Comparison of ENCODE assay signal across 20 mouse cellular contexts in genomic region chr4:137704561-137704960, GRCm38 (mm10). TPM values are rescaled to one million over a fixed set of nuclear protein-coding genes. Genes with fewer than 3 reads are reported as not detected.
DNase-seq lines count a peak whose midpoint lies in the region; ATAC-seq and TF ChIP-seq lines count a peak whose summit lies in the region.
"Had no signal": no experiment of that assay in that cellular context is flagged by ENCODE, and none has a peak within 500 bp of the region (broad histone marks: within the 10 kb centered on the region; RNA-seq: fewer than 3 reads in every experiment).

No protein-coding gene starts in this region.

- no peak for TF ChIP-seq POLR2A in myocyte (IDR thresholded peaks at IDR 0.05; ENCODE audit: insufficient read length, low read depth)

- WGBS in forebrain, postnatal 0 days: 34% methylated on average over 2 of the region's 2 CpGs
- 33% methylated on average over 2 of the region's 2 CpGs for WGBS in forebrain, embryonic 13.5 days

- no peak for TF ChIP-seq CTCF in forebrain, postnatal 0 days (IDR thresholded peaks at IDR 0.05; ENCODE audit: low read depth)

- no peak overlapping the region for H3K9ac ChIP-seq in forebrain, postnatal 0 days
- H3K9ac ChIP-seq in forebrain, embryonic 13.5 days: no peak overlapping the region
- H3K9ac ChIP-seq: embryonic facial prominence, embryonic 12.5 days; liver, embryonic 13.5 days; midbrain, embryonic 15.5 days; neural tube, embryonic 13.5 days had no signal

- no peak overlapping the region for H3K27ac ChIP-seq in forebrain, postnatal 0 days (ENCODE audit: low read depth, low read length)
- no peak overlapping the region for H3K27ac ChIP-seq in forebrain, embryonic 13.5 days
- H3K27ac ChIP-seq: embryonic facial prominence, embryonic 12.5 days; gastrocnemius, adult 2 months; left cerebral cortex, adult 2 months; liver, embryonic 13.5 days; midbrain, embryonic 15.5 days; neural tube, embryonic 13.5 days had no signal

- no peak overlapping the region for H3ac ChIP-seq in myocyte (ENCODE audit: control insufficient read depth, insufficient read length)

- H3K4me3 ChIP-seq in forebrain, postnatal 0 days (ENCODE audit: low read depth, low read length): no peak overlapping the region
- no peak overlapping the region for H3K4me3 ChIP-seq in forebrain, embryonic 13.5 days
- H3K4me3 ChIP-seq in myocyte: no peak overlapping the region
- H3K4me3 ChIP-seq: embryonic facial prominence, embryonic 12.5 days; gastrocnemius, adult 2 months; left cerebral cortex, adult 2 months; liver, embryonic 13.5 days; midbrain, embryonic 15.5 days; neural tube, embryonic 13.5 days had no signal

- H3K79me2 ChIP-seq in myocyte (ENCODE audit: control insufficient read depth, insufficient read depth): no peaks in the 10 kb centered on the region

- ATAC-seq in forebrain, postnatal 0 days: 0 out of 2 replicates have a peak, but pooled peaks have one; percentile 20
- no peak for ATAC-seq in forebrain, embryonic 13.5 days
- ATAC-seq in CD4-positive, CD25-positive, alpha-beta regulatory T cell, adult 4 months: no peak
- ATAC-seq: midbrain, embryonic 15.5 days had no signal

- no peak overlapping the region for H3K4me2 ChIP-seq in forebrain, postnatal 0 days (ENCODE audit: low read depth)
- H3K4me2 ChIP-seq in forebrain, embryonic 13.5 days: no peak overlapping the region
- H3K4me2 ChIP-seq in myocyte (ENCODE audit: low read depth): no peak overlapping the region
- H3K4me2 ChIP-seq: embryonic facial prominence, embryonic 12.5 days; liver, embryonic 13.5 days; midbrain, embryonic 15.5 days; neural tube, embryonic 13.5 days had no signal

- no peaks in the 10 kb centered on the region for H3K36me3 ChIP-seq in forebrain, postnatal 0 days (ENCODE audit: insufficient read depth)
- H3K36me3 ChIP-seq in forebrain, embryonic 13.5 days (ENCODE audit: poor library complexity, severe bottlenecking): no peaks in the 10 kb centered on the region
- H3K36me3 ChIP-seq in myocyte (ENCODE audit: control insufficient read depth, insufficient read depth): no peaks in the 10 kb centered on the region
- H3K36me3 ChIP-seq: embryonic facial prominence, embryonic 12.5 days; G1E; liver, embryonic 13.5 days; midbrain, embryonic 15.5 days; neural tube, embryonic 13.5 days had no signal

- H3K4me1 ChIP-seq in forebrain, postnatal 0 days (ENCODE audit: insufficient read depth): peaks cover 6% of the 10 kb centered on the region; the same call in 1 of the 2 replicates
- peaks cover 38% of the 10 kb centered on the region for H3K4me1 ChIP-seq in forebrain, embryonic 13.5 days

- H3K27me3 ChIP-seq in forebrain, postnatal 0 days (ENCODE audit: insufficient read depth, low read length): no peaks in the 10 kb centered on the region
- H3K27me3 ChIP-seq in forebrain, embryonic 13.5 days: peaks cover 5% of the 10 kb centered on the region; the same call in 1 of the 2 replicates
- H3K27me3 ChIP-seq in myocyte (ENCODE audit: control insufficient read depth, insufficient read depth, insufficient read length): peaks cover 21% of the 10 kb centered on the region
- H3K27me3 ChIP-seq: midbrain, embryonic 15.5 days had no signal

- no peaks in the 10 kb centered on the region for H3K9me3 ChIP-seq in forebrain, postnatal 0 days (ENCODE audit: low read length)
- no peaks in the 10 kb centered on the region for H3K9me3 ChIP-seq in forebrain, embryonic 13.5 days (replicated peaks)
- H3K9me3 ChIP-seq: embryonic facial prominence, embryonic 12.5 days; G1E; liver, embryonic 13.5 days; midbrain, embryonic 15.5 days; neural tube, embryonic 13.5 days had no signal

- no peak for DNase-seq in forebrain, postnatal 0 days
- DNase-seq in 416B (ENCODE audit: low read depth): peak; percentile 83
- DNase-seq in ES-CJ7 (ENCODE audit: low read depth, low spot score): peak; percentile 67
- DNase-seq in thymus, adult 18-20 months: no peak
- DNase-seq: cerebellum, adult 11 months; gastrocnemius, adult 2 months; heart, postnatal 4 days; kidney, adult 11 months; liver, embryonic 13.5 days; lung, adult 2 months; lung, postnatal 14 days; thymus, postnatal 25 days had no signal

TF ChIP-seq in myocyte, 11 proteins besides CTCF, POLR2A, EP300 and RAD21:
- no peak for TF ChIP-seq POLR2AphosphoS2 (IDR thresholded peaks at IDR 0.05; ENCODE audit: insufficient read length, low read depth)
- peak; percentile 66 for TF ChIP-seq CEBPB (IDR thresholded peaks at IDR 0.05; ENCODE audit: insufficient read depth, poor library complexity, severe bottlenecking)

RNA-seq across cellular contexts. Expression of gene Rap1gap, which starts 40.0 kb away (rescaled TPM):
- 113 and 128 TPM in 2 replicates for total RNA-seq in forebrain, postnatal 0 days (2014; rRNA removed)
- 63.9 and 74.3 TPM in 2 replicates for polyA plus RNA-seq in forebrain, postnatal 0 days (2015; fragmentation: Nextera tagmentation; extraction: Ambion mirVana)
- polyA plus RNA-seq in forebrain, embryonic 13.5 days (2015; fragmentation: Nextera tagmentation; extraction: Ambion mirVana): 11.8 and 16.5 TPM in 2 replicates
- 1.3 TPM for polyA plus RNA-seq in myocyte (2012; fragmentation: generic; extraction: Trizol)
- 1 to 10 TPM in 1 of 2 experiments, not detected in 1; 1.4 TPM for polyA plus RNA-seq in CD4-positive, CD25-positive, alpha-beta regulatory T cell, adult 4 months (2017; shearing (Covaris generic))
- total RNA-seq: G1E had no signal
- polyA plus RNA-seq: G1E had no signal

Comparison
In these comparisons a context has a peak if more than half of its experiments do, and no peak if none do; other contexts are left out.
1. DNase-seq: peak in 416B (single experiment) and ES-CJ7 (single experiment); none in forebrain, postnatal 0 days (single experiment) and thymus, adult 18-20 months (0 of 2).